Mouse (Mus musculus): ENCODE data around the gene Fam166b.

- no peak for TF ChIP-seq ZC3H11A (IDR thresholded peaks at IDR 0.05; ENCODE audit: borderline replicate concordance, low read depth, low read length)
- TF ChIP-seq CHD2 (IDR thresholded peaks at IDR 0.05; ENCODE audit: low read depth, low read length), result no peak
- no peak for TF ChIP-seq HCFC1 (IDR thresholded peaks at IDR 0.05; ENCODE audit: borderline replicate concordance, insufficient read depth, low read length)
- no peak for TF ChIP-seq ZNF384 (IDR thresholded peaks at IDR 0.05; ENCODE audit: low read depth, low read length)
- TF ChIP-seq MAFK (IDR thresholded peaks at IDR 0.05; ENCODE audit: insufficient read depth, low read depth, low read length), result no peak
Measured at GRCm38 (mm10) chr4:43457124-43457523, 28.2 kb upstream of the Fam166b start.
